Mouse (Mus musculus) spleen, adult 12 weeks (tissue): Measurements from ENCODE around the gene Tas2r106.

Experiments used
- DNase-seq: peaks from one replicate; pipeline ENCODE4 v3.0.0; 2022; ENCODE audit warnings: low spot score

Gene Tas2r106

GRCm38 (mm10) chr6:131678786-131679185 lies at the start of gene Tas2r106:
Gene Tas2r106, minus strand, starts transcription at chr6:131678886.
- no peak for DNase-seq

- DNase-seq, result no peak
These were observed 34.1 kb upstream of the Tas2r106 start for GRCm38 (mm10) chr6:131712803-131713202.

GRCm38 (mm10) chr6:131689963-131690362 lies 11.3 kb upstream of the Tas2r106 start, which contains the start of gene Tas2r114:
Gene Tas2r114, minus strand, starts transcription at chr6:131690063.
- DNase-seq, result no peak

GRCm38 (mm10) chr6:131687395-131687794 lies 8.7 kb upstream of the Tas2r106 start, which contains the start of gene Tas2r105:
Gene Tas2r105, minus strand, starts transcription at chr6:131687495.
- no peak for DNase-seq

GRCm38 (mm10) chr6:131685644-131686043 lies 7.0 kb upstream of the Tas2r106 start, which contains the start of gene Tas2r104:
Gene Tas2r104, minus strand, starts transcription at chr6:131685744.
- DNase-seq, result no peak

- no peak for DNase-seq
These were observed 18.6 kb downstream of the Tas2r106 start, which contains the start of gene Tas2r107 for GRCm38 (mm10) chr6:131660049-131660448. Gene Tas2r107, minus strand, starts transcription at chr6:131660149.

GRCm38 (mm10) chr6:131630812-131631211 lies 47.9 kb downstream of the Tas2r106 start, which contains the start of gene Tas2r130:
Gene Tas2r130, minus strand, starts transcription at chr6:131630912.
- no peak for DNase-seq
